Mouse (Mus musculus) thymus, adult 18-20 months (tissue): ENCODE measurements around the gene Amdhd2.
"Not testable (repeated sequence)": the region's sequence is repeated elsewhere in the genome, so short reads cannot be mapped to it uniquely, and the experiment has no call there.

Experiments
- DNase-seq, 2 experiments: peaks; one replicate each; pipeline ENCODE4 v3.0.0; 2022; ENCODE audit warnings: mixed read lengths in 2 of 2

The Amdhd2 gene

GRCm38 (mm10) chr17:24155742-24156141, 7.8 kb downstream of the Amdhd2 start:
- no peak for DNase-seq

- no peak for DNase-seq
These were observed 9.1 kb downstream of the Amdhd2 start for GRCm38 (mm10) chr17:24154463-24154862.

GRCm38 (mm10) chr17:24151890-24152563, 11.5 kb downstream of the Amdhd2 start:
- peak; percentile 71 to 79 for DNase-seq

- no peak for DNase-seq
These were observed 12.2 kb downstream of the Amdhd2 start for GRCm38 (mm10) chr17:24151382-24151781.

GRCm38 (mm10) chr17:24150824-24151223, 12.7 kb downstream of the Amdhd2 start, which contains the start of gene Pdpk1:
Gene Pdpk1 (minus strand): TSS chr17:24150924.
- no peak for DNase-seq

- no peak for DNase-seq
These were observed 14.1 kb downstream of the Amdhd2 start for GRCm38 (mm10) chr17:24149421-24149820.

GRCm38 (mm10) chr17:24142897-24143296, 20.7 kb downstream of the Amdhd2 start:
- no peak for DNase-seq

- DNase-seq: peak; percentile 96 to 97
These were observed 22.1 kb downstream of the Amdhd2 start for GRCm38 (mm10) chr17:24141425-24141920.

- DNase-seq: peak; percentile 31 to 49
These were observed 22.6 kb downstream of the Amdhd2 start for GRCm38 (mm10) chr17:24140845-24141424.

GRCm38 (mm10) chr17:24139968-24140367, 23.6 kb downstream of the Amdhd2 start:
- DNase-seq: no peak

- no peak for DNase-seq
These were observed 24.3 kb downstream of the Amdhd2 start for GRCm38 (mm10) chr17:24139256-24139655.

- DNase-seq: peak; percentile 47 to 67
These were observed 26.2 kb downstream of the Amdhd2 start for GRCm38 (mm10) chr17:24137226-24137880.

GRCm38 (mm10) chr17:24134062-24134461, 29.5 kb downstream of the Amdhd2 start:
- no peak for DNase-seq

GRCm38 (mm10) chr17:24132919-24133318, 30.6 kb downstream of the Amdhd2 start:
- DNase-seq: not testable (repeated sequence)

GRCm38 (mm10) chr17:24131570-24131969, 32.0 kb downstream of the Amdhd2 start:
- no peak for DNase-seq

- DNase-seq: not testable (repeated sequence)
These were observed 34.3 kb downstream of the Amdhd2 start for GRCm38 (mm10) chr17:24129246-24129645.

- DNase-seq: no peak
These were observed 36.0 kb downstream of the Amdhd2 start for GRCm38 (mm10) chr17:24127592-24127991.

GRCm38 (mm10) chr17:24126801-24127200, 36.8 kb downstream of the Amdhd2 start:
- DNase-seq: no peak

- DNase-seq: no peak
These were observed 44.1 kb downstream of the Amdhd2 start for GRCm38 (mm10) chr17:24119446-24119845.

- DNase-seq: no peak
These were observed 50.5 kb downstream of the Amdhd2 start for GRCm38 (mm10) chr17:24113031-24113430.

- DNase-seq: no peak
These were observed 52.3 kb downstream of the Amdhd2 start for GRCm38 (mm10) chr17:24111256-24111655.

- DNase-seq: no peak
These were observed 54.7 kb downstream of the Amdhd2 start for GRCm38 (mm10) chr17:24108896-24109295.
